In genomic region chr2:25666516-25666915, GRCm38 (mm10) we compare ENCODE assay signal across 28 mouse cellular contexts. TPM values are rescaled to one million over a fixed set of nuclear protein-coding genes. Genes with fewer than 3 reads are reported as not detected.
"Had no signal": no experiment of that assay in that cellular context is flagged by ENCODE, and none has a peak within 500 bp of the region (broad histone marks: within the 10 kb centered on the region; RNA-seq: fewer than 3 reads in every experiment).

No protein-coding gene starts in this region.

- H3K27me3 ChIP-seq: lung, embryonic 15.5 days; midbrain, embryonic 12.5 days; neural tube, embryonic 13.5 days; neural tube, embryonic 15.5 days had no signal

- ATAC-seq: liver, postnatal 0 days; lung, postnatal 0 days; midbrain, embryonic 16.5 days had no signal

- H3K4me1 ChIP-seq: lung, embryonic 15.5 days; midbrain, embryonic 12.5 days; neural tube, embryonic 13.5 days; neural tube, embryonic 15.5 days had no signal

- H3K9me3 ChIP-seq: lung, embryonic 15.5 days; midbrain, embryonic 10.5 days; midbrain, embryonic 12.5 days; neural tube, embryonic 13.5 days; neural tube, embryonic 15.5 days had no signal

- H3K4me2 ChIP-seq: lung, embryonic 15.5 days; midbrain, embryonic 12.5 days; neural tube, embryonic 13.5 days; neural tube, embryonic 15.5 days had no signal

- H3K9ac ChIP-seq: liver, postnatal 0 days; lung, embryonic 15.5 days; midbrain, embryonic 12.5 days; neural tube, embryonic 13.5 days; neural tube, embryonic 15.5 days had no signal

- H3K4me3 ChIP-seq: lung, embryonic 15.5 days; midbrain, embryonic 10.5 days; midbrain, embryonic 12.5 days; myocyte; neural tube, embryonic 13.5 days; neural tube, embryonic 15.5 days had no signal

- H3K27ac ChIP-seq: lung, embryonic 15.5 days; midbrain, embryonic 10.5 days; midbrain, embryonic 12.5 days; neural tube, embryonic 13.5 days; neural tube, embryonic 15.5 days had no signal

- DNase-seq: liver, postnatal 0 days; lung, adult 2 months; lung, postnatal 14 days; lung, postnatal 4 days; midbrain, embryonic 14.5 days; retina, postnatal 1 day; right cerebral cortex, adult 18-20 months; right cerebral cortex, postnatal 25 days; right cerebral cortex, postnatal 4 days; spleen, adult 18-20 months; thymus, adult 2 months; thymus, postnatal 25 days; thymus, postnatal 4 days had no signal

- H3K36me3 ChIP-seq: lung, embryonic 15.5 days; midbrain, embryonic 10.5 days; midbrain, embryonic 12.5 days; neural tube, embryonic 13.5 days; neural tube, embryonic 15.5 days had no signal

RNA-seq across cellular contexts. Expression of gene Lcn5, which starts 8.8 kb away (rescaled TPM):
- total RNA-seq: megakaryocyte, adult 5-6 weeks; megakaryocyte-erythroid progenitor cell, adult 5-6 weeks had no signal
- polyA plus RNA-seq: liver, postnatal 0 days; lung, adult 2 months; lung, embryonic 15.5 days; lung, postnatal 0 days; midbrain, embryonic 10.5 days; midbrain, embryonic 12.5 days; midbrain, embryonic 14.5 days; midbrain, embryonic 16.5 days; myocyte; neural tube, embryonic 11.5 days; neural tube, embryonic 13.5 days; neural tube, embryonic 15.5 days; small intestine, adult 2 months; stomach, embryonic 14.5 days; stomach, embryonic 16.5 days; thymus, adult 2 months; urinary bladder, adult 2 months had no signal

RNA-seq across cellular contexts. Expression of gene Lcn6, which starts 10.1 kb away (rescaled TPM):
- total RNA-seq: megakaryocyte, adult 5-6 weeks; megakaryocyte-erythroid progenitor cell, adult 5-6 weeks had no signal
- polyA plus RNA-seq: liver, postnatal 0 days; lung, adult 2 months; lung, embryonic 15.5 days; lung, postnatal 0 days; midbrain, embryonic 10.5 days; midbrain, embryonic 12.5 days; midbrain, embryonic 14.5 days; midbrain, embryonic 16.5 days; myocyte; neural tube, embryonic 11.5 days; neural tube, embryonic 13.5 days; neural tube, embryonic 15.5 days; small intestine, adult 2 months; stomach, embryonic 14.5 days; stomach, embryonic 16.5 days had no signal

RNA-seq across cellular contexts. Expression of gene Lcn8, which starts 13.6 kb away (rescaled TPM):
- total RNA-seq: megakaryocyte, adult 5-6 weeks; megakaryocyte-erythroid progenitor cell, adult 5-6 weeks had no signal
- polyA plus RNA-seq: lung, adult 2 months; lung, postnatal 0 days; midbrain, embryonic 10.5 days; midbrain, embryonic 12.5 days; midbrain, embryonic 14.5 days; midbrain, embryonic 16.5 days; myocyte; neural tube, embryonic 11.5 days; neural tube, embryonic 13.5 days; neural tube, embryonic 15.5 days; small intestine, adult 2 months; stomach, embryonic 14.5 days; stomach, embryonic 16.5 days had no signal

RNA-seq across cellular contexts. Expression of gene Lcn10, which starts 16.0 kb away (rescaled TPM):
- total RNA-seq: megakaryocyte, adult 5-6 weeks; megakaryocyte-erythroid progenitor cell, adult 5-6 weeks had no signal
- polyA plus RNA-seq: liver, postnatal 0 days; lung, adult 2 months; lung, embryonic 15.5 days; lung, postnatal 0 days; midbrain, embryonic 10.5 days; midbrain, embryonic 12.5 days; midbrain, embryonic 14.5 days; midbrain, embryonic 16.5 days; myocyte; neural tube, embryonic 11.5 days; neural tube, embryonic 13.5 days; neural tube, embryonic 15.5 days; small intestine, adult 2 months; stomach, embryonic 14.5 days; stomach, embryonic 16.5 days had no signal

RNA-seq across cellular contexts. Expression of gene Obp2a, which starts 33.3 kb away (rescaled TPM):
- total RNA-seq: megakaryocyte, adult 5-6 weeks; megakaryocyte-erythroid progenitor cell, adult 5-6 weeks had no signal
- polyA plus RNA-seq: liver, postnatal 0 days; lung, adult 2 months; lung, embryonic 15.5 days; lung, postnatal 0 days; midbrain, embryonic 10.5 days; midbrain, embryonic 12.5 days; midbrain, embryonic 14.5 days; midbrain, embryonic 16.5 days; myocyte; neural tube, embryonic 11.5 days; neural tube, embryonic 13.5 days; neural tube, embryonic 15.5 days; small intestine, adult 2 months; stomach, embryonic 14.5 days; stomach, embryonic 16.5 days; urinary bladder, adult 2 months had no signal
